Mouse (Mus musculus) limb, embryonic 10.5 days (tissue): ENCODE results near the gene Gm45234. TPM values are rescaled to one million over a fixed set of nuclear protein-coding genes. Genes with fewer than 3 reads are reported as not detected.

Experiments
- DNase-seq: peaks from one replicate; pipeline ENCODE4 v3.0.0-alpha.2; 2017; ENCODE audit warnings: low spot score
- H3K27ac ChIP-seq: fragments of 300-500 bp; sonication (generic); 2 replicates; pipeline ENCODE4 v1.5.1; 2016; ENCODE audit warnings: mild to moderate bottlenecking
- H3K27me3 ChIP-seq: fragments of 300-500 bp; sonication (generic); 2 replicates; pipeline ENCODE4 v1.6.1; 2016; ENCODE audit warnings: low read depth, mild to moderate bottlenecking; ENCODE audit not compliant: poor library complexity, severe bottlenecking
- H3K36me3 ChIP-seq: fragments of 300-500 bp; sonication (generic); 2 replicates; pipeline ENCODE4 v1.6.1; 2016; ENCODE audit warnings: mild to moderate bottlenecking, moderate library complexity
- H3K4me1 ChIP-seq: fragments of 300-500 bp; sonication (generic); 2 replicates; pipeline ENCODE4 v1.6.1; 2016
- H3K4me3 ChIP-seq: fragments of 300-500 bp; sonication (generic); 2 replicates; pipeline ENCODE4 v1.5.1; 2016; ENCODE audit warnings: mild to moderate bottlenecking, moderate library complexity
- H3K9me3 ChIP-seq: fragments of 300-500 bp; sonication (generic); replicated peaks from 2 replicates; pipeline ENCODE4 v1.6.1; 2016; ENCODE audit warnings: mild to moderate bottlenecking
- WGBS: fragments of 180-500 bp; shearing (Covaris S2); methylation state at CpG from one replicate; pipeline ENCODE4 v1.1.7; 2016; 5-methylcytosine and 5-hydroxymethylcytosine counted together
- polyA plus RNA-seq: library from polyadenylated mRNA; unstranded; fragments of >200 nt; fragmentation: Nextera tagmentation; extraction: Ambion mirVana; gene quantifications from 2 replicates; pipeline ENCODE4 v1.2.1, GENCODE M21; 2016

Gene Gm45234
- polyA plus RNA-seq, 1 experiment from 2014 or later: not detected

- 89% methylated on average over 10 of the region's 10 CpGs for WGBS
- Histone ChIP-seq H3K27ac (no peak overlapping the region), H3K4me3 (no peak overlapping the region), H3K27me3 (no peaks in the 10 kb centered on the region), H3K4me1 (peaks cover 14% of the 10 kb centered on the region), H3K9me3 (no peaks in the 10 kb centered on the region), H3K36me3 (no peaks in the 10 kb centered on the region)
- no peak for DNase-seq
Measured at GRCm38 (mm10) chr6:124728621-124729020, 27.2 kb downstream of the Gm45234 start.

- no peak overlapping the region for H3K4me3 ChIP-seq
- no peak overlapping the region for H3K27ac ChIP-seq
- H3K36me3 ChIP-seq: no peaks in the 10 kb centered on the region
- 90% methylated on average over 10 of the region's 10 CpGs for WGBS
- no peaks in the 10 kb centered on the region for H3K9me3 ChIP-seq
- H3K27me3 ChIP-seq: no peaks in the 10 kb centered on the region
- peaks cover 17% of the 10 kb centered on the region; the same call in 1 of the 2 replicates for H3K4me1 ChIP-seq
- no peak for DNase-seq
Measured at GRCm38 (mm10) chr6:124724472-124724871, 31.3 kb downstream of the Gm45234 start.

GRCm38 (mm10) chr6:124723541-124723940, 32.3 kb downstream of the Gm45234 start:
- Histone ChIP-seq H3K27ac (no peak overlapping the region), H3K4me1 (peaks cover 22% of the 10 kb centered on the region), H3K27me3 (no peaks in the 10 kb centered on the region), H3K4me3 (no peak overlapping the region), H3K36me3 (no peaks in the 10 kb centered on the region), H3K9me3 (no peaks in the 10 kb centered on the region)
- DNase-seq: no peak
- WGBS: 77% methylated on average over 8 of the region's 8 CpGs

- Histone ChIP-seq H3K4me3 (no peak overlapping the region), H3K27me3 (no peaks in the 10 kb centered on the region), H3K36me3 (peaks cover under 1% of the 10 kb centered on the region), H3K9me3 (no peaks in the 10 kb centered on the region), H3K27ac (no peak overlapping the region), H3K4me1 (peaks cover 22% of the 10 kb centered on the region)
- 88% methylated on average over 6 of the region's 6 CpGs for WGBS
- no peak for DNase-seq
Measured at GRCm38 (mm10) chr6:124722876-124723473, 32.8 kb downstream of the Gm45234 start.

GRCm38 (mm10) chr6:124720904-124721303, 34.9 kb downstream of the Gm45234 start:
- Histone ChIP-seq H3K9me3 (no peaks in the 10 kb centered on the region), H3K4me3 (no peak overlapping the region), H3K4me1 (peaks cover 22% of the 10 kb centered on the region), H3K27ac (0 out of 2 replicates have a peak overlapping the region, but pooled peaks have one; percentile 51), H3K36me3 (peaks cover 21% of the 10 kb centered on the region), H3K27me3 (no peaks in the 10 kb centered on the region)
- DNase-seq: no peak
- 78% methylated on average over 11 of the region's 11 CpGs for WGBS

- peaks cover 22% of the 10 kb centered on the region for H3K4me1 ChIP-seq
- no peaks in the 10 kb centered on the region for H3K27me3 ChIP-seq
- peak overlapping the region; percentile 10; the same call in 1 of the 2 replicates for H3K4me3 ChIP-seq
- 67% methylated on average over 7 of the region's 7 CpGs for WGBS
- H3K36me3 ChIP-seq: peaks cover 36% of the 10 kb centered on the region
- no peak for DNase-seq
- no peaks in the 10 kb centered on the region for H3K9me3 ChIP-seq
- H3K27ac ChIP-seq: peak overlapping the region; percentile 61
Measured at GRCm38 (mm10) chr6:124719354-124719978, 36.4 kb downstream of the Gm45234 start.

GRCm38 (mm10) chr6:124718703-124719102, 37.1 kb downstream of the Gm45234 start:
- no peaks in the 10 kb centered on the region for H3K27me3 ChIP-seq
- H3K9me3 ChIP-seq: no peaks in the 10 kb centered on the region
- H3K27ac ChIP-seq: peak overlapping the region; percentile 61
- DNase-seq: no peak
- peak overlapping the region; percentile 10 for H3K4me3 ChIP-seq
- WGBS: 51% methylated on average over 16 of the region's 16 CpGs
- H3K36me3 ChIP-seq: peaks cover 43% of the 10 kb centered on the region
- H3K4me1 ChIP-seq: peaks cover 28% of the 10 kb centered on the region

- no peak for DNase-seq
- Histone ChIP-seq H3K27ac (no peak overlapping the region), H3K4me3 (0 out of 2 replicates have a peak overlapping the region, but pooled peaks have one; percentile 10), H3K27me3 (no peaks in the 10 kb centered on the region), H3K4me1 (peaks cover 35% of the 10 kb centered on the region), H3K36me3 (peaks cover 48% of the 10 kb centered on the region), H3K9me3 (no peaks in the 10 kb centered on the region)
- WGBS: 73% methylated on average over 13 of the region's 13 CpGs
Measured at GRCm38 (mm10) chr6:124717968-124718367, 37.9 kb downstream of the Gm45234 start.

- DNase-seq: peak; percentile 67
- H3K4me1 ChIP-seq: peaks cover 37% of the 10 kb centered on the region
- no peak overlapping the region for H3K27ac ChIP-seq
- H3K27me3 ChIP-seq: no peaks in the 10 kb centered on the region
- 76% methylated on average over 20 of the region's 20 CpGs for WGBS
- no peak overlapping the region for H3K4me3 ChIP-seq
- H3K9me3 ChIP-seq: no peaks in the 10 kb centered on the region
- peaks cover 48% of the 10 kb centered on the region for H3K36me3 ChIP-seq
Measured at GRCm38 (mm10) chr6:124716864-124717490, 38.8 kb downstream of the Gm45234 start.

GRCm38 (mm10) chr6:124712918-124713317, 42.9 kb downstream of the Gm45234 start:
- Histone ChIP-seq H3K4me1 (peaks cover 32% of the 10 kb centered on the region), H3K4me3 (peak overlapping the region; percentile 76), H3K36me3 (peaks cover 73% of the 10 kb centered on the region), H3K9me3 (no peaks in the 10 kb centered on the region), H3K27me3 (no peaks in the 10 kb centered on the region), H3K27ac (peak overlapping the region; percentile 91)
- 20% methylated on average over 11 of the region's 11 CpGs for WGBS
- no peak for DNase-seq

- Histone ChIP-seq H3K27ac (peak within 1 kb of the TSS; percentile 91), H3K9me3 (no peaks in the 10 kb centered on the region), H3K36me3 (peaks cover 73% of the 10 kb centered on the region), H3K27me3 (no peaks in the 10 kb centered on the region), H3K4me3 (peak within 1 kb of the TSS; percentile 76), H3K4me1 (peaks cover 32% of the 10 kb centered on the region)
- peak; percentile 100 for DNase-seq
- WGBS: under 1% methylated on average over 74 of the region's 76 CpGs
Measured at GRCm38 (mm10) chr6:124711824-124712782, 43.7 kb downstream of the Gm45234 start, which contains the start of the genes Emg1 and Phb2. Emg1 (minus strand) TSS chr6:124712178. Phb2 (plus strand) TSS chr6:124712336.

GRCm38 (mm10) chr6:124708289-124708889, 47.4 kb downstream of the Gm45234 start:
- 95% methylated on average over 10 of the region's 10 CpGs for WGBS
- no peak for DNase-seq
- Histone ChIP-seq H3K4me3 (no peak overlapping the region), H3K27ac (no peak overlapping the region), H3K27me3 (no peaks in the 10 kb centered on the region), H3K9me3 (no peaks in the 10 kb centered on the region), H3K4me1 (peaks cover 22% of the 10 kb centered on the region), H3K36me3 (peaks cover 73% of the 10 kb centered on the region)
